Mouse (Mus musculus) A20 (cell line): Measurements from ENCODE around the gene Stk35.
A peak's percentile ranks its signal among the peaks of the same experiment; 100 is the strongest.

Experiments
- DNase-seq: peaks from one replicate; pipeline ENCODE4 v3.0.0-alpha.2; 2011; ENCODE audit warnings: low read depth, low spot score

Gene Stk35

GRCm38 (mm10) chr2:129800271-129800903, at the start of gene Stk35:
Gene Stk35, plus strand, starts transcription at chr2:129800517.
- DNase-seq, result peak; percentile 91

- no peak for DNase-seq
Observed at GRCm38 (mm10) chr2:129782046-129782445, 18.3 kb upstream of the Stk35 start.

GRCm38 (mm10) chr2:129796501-129796900, 3.8 kb upstream of the Stk35 start:
- DNase-seq, result no peak

- no peak for DNase-seq
Observed at GRCm38 (mm10) chr2:129797709-129798108, 2.6 kb upstream of the Stk35 start.

- DNase-seq, result no peak
Observed at GRCm38 (mm10) chr2:129798410-129798809, 1.9 kb upstream of the Stk35 start.

GRCm38 (mm10) chr2:129800904-129801230, 550 bp downstream of the Stk35 start:
- DNase-seq, result no peak

GRCm38 (mm10) chr2:129801231-129802029, 1.1 kb downstream of the Stk35 start:
- peak; percentile 88 for DNase-seq

- DNase-seq, result no peak
Observed at GRCm38 (mm10) chr2:129805486-129805885, 5.2 kb downstream of the Stk35 start.

GRCm38 (mm10) chr2:129806486-129806885, 6.2 kb downstream of the Stk35 start:
- DNase-seq, result no peak

- no peak for DNase-seq
Observed at GRCm38 (mm10) chr2:129810563-129810962, 10.2 kb downstream of the Stk35 start.

GRCm38 (mm10) chr2:129814033-129814432, 13.7 kb downstream of the Stk35 start:
- no peak for DNase-seq

- DNase-seq, result no peak
Observed at GRCm38 (mm10) chr2:129815076-129815475, 14.8 kb downstream of the Stk35 start.

- no peak for DNase-seq
Observed at GRCm38 (mm10) chr2:129817603-129818257, 17.4 kb downstream of the Stk35 start.

- no peak for DNase-seq
Observed at GRCm38 (mm10) chr2:129818868-129819267, 18.6 kb downstream of the Stk35 start.

- DNase-seq, result no peak
Observed at GRCm38 (mm10) chr2:129819531-129819930, 19.2 kb downstream of the Stk35 start.

- no peak for DNase-seq
Observed at GRCm38 (mm10) chr2:129819951-129820350, 19.6 kb downstream of the Stk35 start.

- no peak for DNase-seq
Observed at GRCm38 (mm10) chr2:129821021-129821420, 20.7 kb downstream of the Stk35 start.

GRCm38 (mm10) chr2:129821568-129821967, 21.3 kb downstream of the Stk35 start:
- DNase-seq, result no peak

GRCm38 (mm10) chr2:129823310-129823709, 23.0 kb downstream of the Stk35 start:
- DNase-seq, result no peak

GRCm38 (mm10) chr2:129824254-129824653, 23.9 kb downstream of the Stk35 start:
- no peak for DNase-seq

GRCm38 (mm10) chr2:129826141-129826540, 25.8 kb downstream of the Stk35 start:
- no peak for DNase-seq

GRCm38 (mm10) chr2:129832993-129833392, 32.7 kb downstream of the Stk35 start:
- no peak for DNase-seq

GRCm38 (mm10) chr2:129834221-129834620, 33.9 kb downstream of the Stk35 start:
- no peak for DNase-seq
